Mouse (Mus musculus): ENCODE results near the gene Exoc4. TPM values are rescaled to one million over a fixed set of nuclear protein-coding genes. Genes with fewer than 3 reads are reported as not detected.

The Exoc4 gene
- total RNA-seq, 2 experiments from 2014 or later = 42.0 to 47.8 TPM

DNA sequence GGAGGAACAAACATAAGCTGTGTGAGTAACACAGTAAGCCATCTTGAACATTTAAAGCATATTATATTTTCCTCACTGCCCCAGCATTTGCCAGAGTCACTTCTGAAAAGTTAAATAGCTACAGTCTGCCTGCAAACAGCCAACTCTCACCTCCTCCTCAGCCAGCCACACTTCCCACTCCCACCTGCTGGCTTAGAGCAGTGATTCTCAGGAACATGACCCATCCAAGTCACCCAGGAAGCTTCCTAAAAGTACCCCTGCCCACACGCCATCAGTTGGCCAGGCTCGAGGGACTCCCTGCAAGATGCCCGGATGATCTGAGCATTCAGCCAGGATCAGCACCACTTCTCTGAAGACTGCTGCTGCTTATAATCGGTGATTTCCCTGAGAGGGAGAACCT lies 514.4 kb downstream of the Exoc4 start:
- no peak for DNase-seq

DNA sequence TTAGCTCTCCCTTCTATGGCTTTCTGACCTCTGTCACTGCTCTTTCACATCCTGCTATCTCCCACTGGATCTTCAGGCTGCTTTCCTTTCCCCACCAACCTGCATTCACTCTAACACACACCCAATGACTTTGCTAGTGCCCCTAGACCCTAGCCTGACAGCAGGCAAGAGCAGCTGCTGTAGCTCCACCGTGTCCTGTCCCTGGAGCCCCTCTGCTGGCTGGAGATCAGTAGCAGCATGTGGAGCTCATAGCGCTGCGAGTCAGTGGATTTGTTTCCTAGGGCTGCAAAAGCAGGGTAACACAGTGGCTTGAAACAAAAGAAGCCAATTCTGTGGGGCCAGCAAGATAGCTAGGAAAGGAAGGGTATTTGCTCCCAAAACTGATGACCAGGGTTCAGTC lies 515.1 kb downstream of the Exoc4 start:
- DNase-seq = no peak

DNA sequence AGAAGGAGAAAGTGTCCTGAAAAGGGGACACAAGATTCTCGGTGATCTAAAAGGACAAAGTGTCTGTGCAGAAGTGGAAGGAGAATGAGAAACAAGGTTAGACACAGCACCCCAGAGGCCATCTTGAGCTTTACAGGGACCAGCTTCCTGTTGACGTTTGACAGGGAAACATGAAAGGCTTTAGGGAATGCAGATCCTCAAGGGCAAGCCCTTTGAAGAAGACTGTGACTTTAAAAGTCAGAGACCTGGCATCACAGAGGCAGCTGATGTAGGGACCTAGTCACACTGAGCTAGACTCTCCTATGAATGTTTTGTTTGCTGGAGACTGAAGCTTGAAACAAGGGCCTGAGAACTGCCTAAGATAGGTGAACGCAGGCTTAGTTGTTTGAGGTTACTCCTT lies 520.4 kb downstream of the Exoc4 start:
- no peak for DNase-seq

DNA sequence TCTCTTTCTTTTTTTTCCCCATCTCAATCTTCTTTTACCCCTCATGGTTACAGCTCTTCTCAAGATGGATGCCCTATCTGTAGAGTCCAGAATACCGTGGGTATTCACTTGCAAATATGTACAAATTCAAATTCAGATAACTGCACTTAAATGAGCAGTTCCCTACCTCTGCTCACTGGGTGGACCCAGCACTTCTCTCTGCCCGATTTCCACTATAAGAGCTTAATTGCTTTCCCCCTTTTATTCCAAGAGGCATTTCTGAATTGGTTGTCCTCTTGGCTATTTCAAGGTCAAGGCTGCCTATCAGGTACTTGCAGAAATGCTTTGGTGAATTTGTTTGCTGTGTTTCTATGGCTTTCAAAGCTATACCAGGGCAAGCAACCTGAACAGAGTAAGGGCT lies 521.1 kb downstream of the Exoc4 start:
- no peak for DNase-seq

DNA sequence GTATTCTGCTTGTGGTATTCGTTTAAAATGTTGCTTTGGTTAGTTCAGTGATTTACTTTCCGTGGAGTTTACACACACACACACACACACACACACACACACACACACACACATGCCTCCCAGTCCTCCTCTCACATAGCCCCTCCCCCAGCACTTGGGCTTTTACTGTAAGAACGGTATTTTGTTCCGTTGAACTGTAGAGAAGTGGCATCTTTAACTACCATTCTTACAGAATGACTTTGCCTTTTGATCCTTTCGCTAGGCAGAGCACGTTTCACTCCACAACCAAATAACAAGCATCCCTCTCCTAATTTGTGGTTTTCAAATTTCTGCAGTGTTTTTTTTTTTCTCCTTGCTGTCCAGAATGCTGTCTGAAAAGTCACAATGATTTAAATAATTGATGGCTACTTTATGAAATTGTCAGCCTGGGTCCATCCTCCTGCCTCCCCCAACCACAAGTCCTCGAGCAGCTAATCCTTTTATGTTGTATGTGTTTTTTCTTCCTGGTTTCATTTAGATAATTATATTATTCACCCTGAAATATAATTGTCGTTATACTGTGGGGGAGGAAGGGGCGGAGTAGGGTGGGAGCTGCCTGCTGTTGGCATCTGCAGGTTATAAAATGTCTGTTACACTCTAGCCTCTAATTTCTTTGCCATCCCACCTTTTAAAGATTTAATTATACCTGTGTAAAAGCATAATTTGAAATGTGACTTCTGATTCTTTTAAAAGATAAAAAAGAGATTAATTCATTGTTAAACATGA lies 523.8 kb downstream of the Exoc4 start:
- DNase-seq = no peak

DNA sequence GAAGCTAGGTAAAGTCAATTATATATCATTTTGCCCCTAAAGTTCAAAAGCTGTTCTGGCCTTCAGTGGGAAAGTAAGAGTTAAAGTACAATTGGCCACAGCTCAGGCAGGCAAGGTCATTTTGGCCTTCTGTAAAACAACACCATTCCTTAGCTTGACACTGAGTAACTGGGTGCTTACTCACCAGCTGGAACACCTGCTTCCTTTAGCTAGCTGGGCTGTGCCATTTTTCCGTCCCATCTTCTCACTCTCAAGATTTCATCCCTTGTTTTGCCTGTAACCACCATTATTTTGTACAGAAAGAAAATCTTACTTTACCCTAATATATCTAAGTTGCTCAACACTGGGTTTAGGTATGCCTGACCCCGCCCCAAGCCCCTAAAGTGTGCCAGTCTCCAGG lies 543.7 kb downstream of the Exoc4 start:
- peak; percentile 29 to 38 for DNase-seq

DNA sequence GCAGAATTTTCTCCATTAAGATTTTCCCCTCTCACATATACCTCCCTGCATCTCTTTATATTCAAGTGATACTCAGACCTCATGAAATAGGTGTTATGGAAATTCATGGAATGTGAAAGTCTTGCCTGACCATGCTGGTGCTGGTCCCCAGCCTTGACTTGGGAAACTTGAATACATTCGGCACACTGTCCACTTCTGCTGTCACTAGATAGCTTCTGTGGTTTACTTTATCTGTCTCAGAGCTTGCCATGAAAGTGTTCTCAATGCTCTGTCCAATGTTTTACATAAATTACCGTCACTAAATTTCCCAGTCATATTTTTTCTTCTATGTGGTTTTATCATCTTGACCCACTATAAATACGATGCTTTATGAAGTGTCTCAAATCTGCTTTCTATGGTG lies 552.4 kb downstream of the Exoc4 start:
- DNase-seq = no peak

DNA sequence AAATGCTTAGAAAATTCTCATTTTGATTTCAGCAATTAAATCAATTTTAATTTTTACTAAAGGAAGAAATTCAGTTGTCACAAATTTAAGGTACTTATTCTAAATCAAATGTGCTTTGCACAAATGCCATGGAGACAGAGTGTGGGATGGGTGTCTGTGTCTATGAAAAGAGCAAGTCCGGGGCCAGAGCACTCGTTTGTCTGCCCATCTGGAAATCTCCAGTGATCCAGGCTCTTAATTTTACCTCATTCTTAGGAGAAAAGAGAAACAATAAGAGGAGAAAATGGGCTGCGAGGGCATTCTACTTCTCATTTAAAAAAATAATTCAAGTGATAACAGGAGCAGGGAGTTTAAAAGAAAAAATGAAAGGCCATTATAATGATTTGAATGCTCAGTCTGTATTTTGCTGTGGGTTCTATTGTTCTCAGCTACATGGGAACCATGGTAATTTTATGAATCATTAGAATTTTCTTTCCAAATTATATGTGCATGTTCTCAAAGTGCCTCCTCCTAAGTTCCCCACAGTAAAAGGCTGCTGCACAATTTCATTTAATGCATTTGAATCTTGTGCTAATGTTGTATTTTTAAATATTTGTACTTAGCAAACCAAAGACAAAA lies 554.7 kb downstream of the Exoc4 start:
- DNase-seq = no peak

DNA sequence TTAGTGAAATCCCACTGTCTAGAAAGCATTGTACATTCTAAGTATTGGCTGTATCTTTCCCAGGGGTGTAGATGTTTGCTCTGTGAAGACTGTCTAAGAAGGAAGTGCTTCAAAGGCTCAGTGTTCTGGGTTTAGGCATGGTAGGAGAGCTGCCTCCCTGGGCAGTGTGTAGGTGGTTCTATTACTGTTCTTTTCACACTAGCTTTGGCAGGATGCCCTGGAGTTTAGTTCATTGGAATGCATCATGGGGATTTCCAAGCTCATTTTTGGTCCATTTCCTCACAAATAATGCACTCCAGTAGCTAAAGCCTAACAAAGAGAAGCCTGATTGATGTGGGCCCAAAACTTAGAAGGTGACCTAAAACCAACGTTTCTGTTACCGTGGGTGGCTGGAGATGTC lies 555.9 kb downstream of the Exoc4 start:
- peak in 1 of 2 experiments; percentile 35 for DNase-seq

DNA sequence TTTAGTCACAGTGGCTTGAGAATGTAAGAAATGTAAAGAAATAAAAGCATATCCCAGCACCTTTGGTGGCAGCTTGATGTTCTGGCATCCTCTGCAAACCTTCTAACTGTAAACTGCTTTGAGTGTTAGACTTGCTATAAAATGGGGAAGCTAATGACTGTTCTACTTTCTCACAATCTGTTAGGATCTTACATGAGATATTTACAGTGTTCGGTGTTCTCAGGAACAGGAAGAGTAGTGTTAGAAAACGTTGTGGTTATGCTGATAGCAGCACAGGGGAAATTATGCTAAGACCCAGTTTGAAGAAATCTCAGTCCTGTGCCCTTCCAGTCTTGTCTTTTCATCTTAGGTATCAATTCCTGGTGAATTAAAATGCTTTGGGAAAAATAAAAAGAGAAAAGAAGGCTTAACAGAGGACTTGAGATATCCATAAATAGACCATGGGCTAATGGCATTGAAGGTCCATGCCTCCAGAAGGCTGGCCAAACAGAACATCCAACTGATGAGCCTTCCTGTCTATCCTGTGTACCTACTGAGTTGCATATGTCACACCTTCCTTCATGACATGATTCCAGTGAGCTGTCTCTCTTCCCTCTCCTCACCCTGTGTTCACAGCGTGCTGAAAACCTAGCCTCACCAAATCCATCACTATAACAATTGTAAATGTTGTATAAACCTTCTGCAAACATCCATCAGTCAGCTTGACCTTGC lies 557.3 kb downstream of the Exoc4 start:
- DNase-seq = no peak

DNA sequence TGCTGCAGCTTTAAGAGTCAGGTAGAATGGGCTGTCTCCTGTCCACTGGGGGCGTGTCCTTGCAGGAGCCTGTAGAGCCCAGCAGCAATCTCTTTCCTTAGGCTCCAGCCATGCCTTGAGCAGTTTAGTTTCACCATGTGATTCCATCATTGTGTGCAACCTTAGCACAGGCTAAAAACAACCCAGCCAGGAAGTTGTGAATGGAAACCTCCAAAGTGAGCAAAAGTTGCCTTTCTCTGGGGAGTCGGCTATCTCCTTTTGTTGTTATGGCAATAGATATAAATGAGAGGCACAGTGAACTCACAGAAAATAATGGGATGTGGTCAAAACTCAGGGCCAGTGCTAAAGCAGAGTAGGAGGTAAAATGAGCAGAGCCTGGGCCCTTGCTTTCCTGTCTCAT lies 565.5 kb downstream of the Exoc4 start:
- no peak for DNase-seq

DNA sequence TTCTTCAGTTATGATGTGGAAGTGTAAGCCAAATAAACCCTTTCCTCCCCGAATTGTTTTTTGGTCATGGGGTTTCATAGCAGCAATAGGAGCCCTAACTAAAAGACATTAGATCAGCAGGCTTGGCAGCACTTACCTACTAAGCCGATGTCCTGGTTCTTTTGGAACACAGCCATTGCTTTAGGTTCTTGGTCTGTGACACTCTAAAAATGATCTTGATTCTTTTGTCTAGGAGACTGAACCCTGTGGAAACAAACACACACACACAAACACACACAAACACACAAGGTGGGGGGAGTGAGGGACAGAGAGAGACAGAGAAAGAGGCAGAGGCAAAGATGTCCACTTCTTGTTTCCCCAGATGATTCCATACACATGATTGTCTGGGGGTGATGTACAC lies 574.3 kb downstream of the Exoc4 start:
- no peak for DNase-seq

DNA sequence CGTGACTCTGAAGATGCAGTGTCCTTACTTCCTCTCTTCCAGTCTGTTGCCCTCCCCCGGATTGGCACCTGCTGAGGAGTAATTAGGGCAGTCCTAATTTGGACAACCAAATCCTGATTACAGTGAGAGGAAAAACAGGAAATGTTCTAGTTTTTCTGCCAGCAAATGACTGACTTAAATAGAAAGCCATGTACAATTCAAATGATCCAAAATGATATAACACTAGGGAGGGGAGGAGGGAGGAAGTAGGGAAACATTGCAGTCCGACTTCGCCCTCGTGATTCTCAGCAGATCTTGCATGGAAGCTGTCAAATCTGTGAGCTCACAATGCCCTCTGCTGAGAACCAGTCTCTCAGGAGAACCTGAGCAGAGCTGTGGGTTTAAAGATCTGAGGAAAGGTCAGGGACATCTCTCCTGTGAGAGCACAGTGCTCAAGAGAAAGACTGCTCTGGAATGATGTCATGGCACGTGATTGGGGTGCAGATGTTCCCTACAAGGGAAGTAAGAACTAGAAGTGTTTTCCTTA lies 575.0 kb downstream of the Exoc4 start:
- peak; percentile 55 to 61 for DNase-seq

DNA sequence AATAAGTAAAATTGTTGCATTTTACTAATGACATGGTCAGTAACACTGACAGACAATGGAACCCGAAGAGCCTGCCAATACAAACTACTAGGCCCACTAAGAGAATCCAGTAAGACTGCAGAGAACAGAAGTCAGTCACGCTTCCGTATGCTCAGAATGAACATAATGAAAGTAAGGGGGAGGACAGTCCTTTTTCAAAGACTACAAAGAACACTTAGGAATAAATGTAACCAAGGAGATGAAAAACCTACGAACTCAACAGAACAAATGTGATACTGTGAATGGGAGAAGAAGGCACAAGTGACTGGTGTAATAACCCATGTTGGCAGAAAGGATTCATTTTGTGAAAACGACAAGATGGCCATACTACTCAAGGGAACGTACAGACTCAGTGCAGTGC lies 579.6 kb downstream of the Exoc4 start:
- DNase-seq = no peak

DNA sequence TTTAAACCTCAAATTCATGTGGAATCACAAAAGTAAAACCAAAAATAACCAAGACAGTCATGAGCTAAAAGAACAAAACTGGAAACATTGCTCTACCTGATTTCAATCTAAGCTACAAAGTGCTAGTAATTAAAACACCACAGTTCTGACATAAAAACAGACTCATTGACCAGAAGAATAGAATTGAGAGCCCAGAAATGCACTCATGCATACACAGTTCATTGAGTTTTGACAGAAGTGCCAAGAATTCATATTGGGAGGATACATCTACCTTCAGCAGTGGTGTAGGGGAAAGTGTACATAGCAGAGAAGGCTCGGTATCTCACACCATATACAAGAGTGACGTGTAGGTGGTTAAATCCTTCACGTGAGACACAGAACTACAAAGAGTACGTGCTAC lies 580.4 kb downstream of the Exoc4 start:
- no peak for DNase-seq

DNA sequence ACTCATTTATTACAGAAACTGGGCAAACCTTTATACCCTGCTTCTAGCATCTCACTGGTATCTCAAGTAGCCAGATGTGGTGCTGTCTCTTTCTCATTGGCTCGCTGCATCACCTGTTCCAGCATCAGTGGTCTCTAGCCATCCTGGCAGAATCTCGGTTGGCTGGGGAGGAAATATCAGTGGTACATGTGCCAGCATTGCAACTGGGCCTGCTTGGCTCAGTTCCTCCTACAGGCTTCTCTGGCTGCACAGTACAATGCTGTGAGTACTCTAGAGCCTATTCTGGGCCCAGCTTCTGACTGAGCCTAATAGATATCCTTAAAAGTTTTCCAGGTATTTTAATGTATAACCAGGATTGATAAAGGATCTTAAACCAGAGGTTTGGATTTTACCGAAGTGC lies 582.4 kb downstream of the Exoc4 start:
- no peak for DNase-seq

DNA sequence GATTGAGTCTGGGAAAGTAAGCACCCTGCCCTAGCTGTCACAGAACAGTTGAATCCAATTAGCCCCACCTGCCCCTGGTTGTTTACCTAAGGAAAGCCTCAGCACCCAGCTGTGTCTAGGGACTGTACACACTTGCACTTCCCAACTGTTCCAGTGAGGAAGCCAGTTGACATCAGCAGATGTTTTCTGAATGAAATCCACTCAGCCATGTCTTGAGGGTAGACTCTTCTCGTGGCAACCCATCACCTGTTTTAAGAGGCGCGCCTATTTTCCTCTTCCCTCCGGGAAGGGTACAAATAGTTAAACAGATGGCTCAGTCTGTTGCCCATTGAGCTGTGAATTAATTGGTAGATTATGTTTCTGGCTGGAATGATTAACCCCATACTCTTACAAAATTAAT lies 584.1 kb downstream of the Exoc4 start:
- DNase-seq = no peak

DNA sequence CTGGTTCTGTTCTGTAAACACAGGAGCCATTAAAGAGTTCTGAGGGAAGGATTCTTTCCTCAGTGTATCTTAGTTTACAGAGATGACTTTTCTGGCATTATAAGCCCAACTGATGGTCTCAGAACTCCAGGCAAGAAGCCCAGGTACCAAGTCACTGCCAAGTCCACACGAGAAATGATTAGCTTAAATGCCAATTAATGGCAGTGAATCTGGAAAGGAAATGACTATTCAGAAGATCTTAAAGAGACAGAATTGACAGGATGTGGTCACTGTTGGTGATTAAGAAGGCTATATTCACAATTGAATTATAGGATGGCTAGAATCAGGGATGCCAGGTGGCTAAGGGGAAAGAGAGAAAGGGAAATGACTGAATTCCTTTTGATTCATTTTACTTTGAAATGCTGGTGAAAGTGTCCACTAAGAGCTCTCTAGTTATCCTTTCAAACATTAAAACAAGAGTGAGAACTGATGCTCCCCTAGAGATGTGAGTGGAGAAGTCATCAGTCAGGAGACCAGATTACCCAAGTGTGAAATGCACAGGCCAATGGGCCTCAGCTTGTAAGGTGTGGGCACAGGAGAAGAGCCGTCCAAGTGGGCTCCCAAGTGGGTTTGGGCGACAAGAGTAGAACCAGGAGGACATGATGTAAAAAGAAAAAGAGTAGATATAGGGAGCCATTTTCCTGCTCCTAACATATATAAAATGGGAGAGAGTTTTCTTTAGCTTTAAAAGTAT lies 587.3 kb downstream of the Exoc4 start:
- DNase-seq = no peak

DNA sequence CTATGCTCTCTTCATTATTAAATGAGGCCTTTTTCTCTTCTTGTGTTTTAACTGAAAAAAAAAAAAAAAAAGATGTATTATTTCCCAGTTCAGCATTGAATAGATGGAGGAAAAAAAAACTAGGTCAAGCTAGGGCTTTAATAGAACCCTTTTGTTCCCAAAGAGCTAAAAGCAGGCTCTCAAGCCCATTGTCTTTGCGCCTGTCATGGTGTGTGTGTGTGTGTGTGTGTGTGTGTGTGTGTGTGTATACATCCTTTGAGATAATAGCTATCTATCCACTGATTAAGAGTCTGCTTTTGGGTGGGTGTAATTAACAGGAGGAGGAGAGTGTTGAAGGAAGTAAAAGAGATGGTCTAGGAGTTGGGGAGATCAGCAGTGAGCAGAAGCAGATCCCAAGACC lies 594.0 kb downstream of the Exoc4 start:
- no peak for DNase-seq

DNA sequence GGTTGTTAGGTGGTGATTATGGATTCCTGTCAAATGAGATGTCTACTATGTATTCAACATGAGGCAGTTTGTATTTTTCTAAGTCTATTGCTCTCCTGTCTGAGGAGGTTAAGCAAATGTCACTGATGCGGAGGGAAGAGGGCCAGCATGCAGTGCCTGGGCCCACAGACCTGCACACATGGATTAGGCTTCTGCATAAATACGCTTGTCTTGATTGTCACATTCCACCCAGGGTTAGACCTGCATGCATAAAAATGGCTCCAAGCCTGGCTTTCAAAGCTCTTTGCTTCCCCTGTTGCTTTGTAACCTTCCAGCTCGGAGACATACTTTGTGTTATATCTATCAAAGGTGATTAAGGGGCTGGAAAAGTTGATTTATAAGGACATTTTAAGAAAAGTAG lies 610.2 kb downstream of the Exoc4 start:
- DNase-seq = no peak

DNA sequence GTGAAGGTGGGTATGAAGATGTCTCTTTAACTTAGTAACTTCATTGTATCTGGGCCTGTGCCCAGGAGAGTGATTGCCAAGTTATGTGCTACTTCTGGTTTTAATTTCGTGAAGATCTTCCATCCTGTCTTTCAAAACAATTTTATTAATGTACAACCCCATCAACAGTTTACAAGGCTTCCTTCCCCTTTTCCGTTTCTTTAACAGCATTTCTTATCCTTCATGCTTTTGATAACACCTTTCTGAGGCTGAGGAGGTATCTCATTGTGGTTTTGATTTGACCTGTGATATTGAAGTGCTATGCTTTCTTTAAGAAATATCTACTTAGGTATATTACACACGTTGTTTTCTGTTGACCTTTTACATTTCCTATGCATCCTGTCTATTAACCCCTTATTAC lies 616.9 kb downstream of the Exoc4 start:
- DNase-seq = no peak

DNA sequence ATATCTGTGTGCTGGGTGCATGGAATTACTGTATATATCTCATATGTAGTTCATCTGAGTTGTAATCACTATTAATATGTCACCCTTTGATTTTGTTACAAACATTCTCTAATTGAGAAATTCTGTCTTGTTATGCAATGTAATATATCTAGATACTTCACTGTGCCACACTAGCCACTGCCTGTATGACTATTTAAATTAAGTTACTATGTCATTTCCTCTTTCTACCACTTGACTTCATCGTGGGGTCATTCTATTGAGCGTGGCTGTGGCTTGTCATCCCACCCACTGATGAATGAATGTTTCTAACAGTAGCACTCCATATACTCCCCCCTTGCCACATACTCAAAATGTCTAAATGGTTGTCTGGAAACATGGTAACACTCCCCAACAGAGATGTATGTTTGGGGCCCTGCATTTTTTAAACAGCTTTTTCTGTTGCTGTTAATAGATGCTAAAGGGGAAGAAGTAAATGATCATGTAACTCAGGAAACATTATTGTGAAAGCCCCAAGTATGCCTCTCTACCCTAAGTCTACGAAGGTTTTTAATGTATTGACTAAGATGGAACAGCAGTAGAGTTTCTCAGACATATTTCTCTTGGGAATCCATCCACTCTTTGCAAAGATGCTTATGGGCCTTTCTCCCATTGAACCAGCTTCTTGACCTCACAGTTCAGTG lies 618.2 kb downstream of the Exoc4 start:
- no peak for DNase-seq

Data from adrenal gland, postnatal 36 days (tissue).